Comparison of ENCODE assay signal across 8 mouse cellular contexts in genomic region chr12:70968791-70969307, GRCm38 (mm10). TPM values are rescaled to one million over a fixed set of nuclear protein-coding genes. Genes with fewer than 3 reads are reported as not detected.
DNase-seq lines count a peak whose midpoint lies in the region; ATAC-seq and TF ChIP-seq lines count a peak whose summit lies in the region.

No protein-coding gene starts in this region.

- no peak for TF ChIP-seq CTCF in MEL (IDR thresholded peaks at IDR 0.05 in 2 of 3, conservative IDR thresholded peaks at IDR 0.05 in 1 of 3; ENCODE audit: control insufficient read depth in 1 of 3, insufficient read depth in 1 of 3, low read depth in 2 of 3, low read length in 3 of 3, poor library complexity in 1 of 3, severe bottlenecking in 1 of 3)

- peak overlapping the region; percentile 60 for H3K4me2 ChIP-seq in forebrain, embryonic 16.5 days (ENCODE audit: low read length)
- H3K4me2 ChIP-seq in neural tube, embryonic 14.5 days (ENCODE audit: low read depth, low read length) = peak overlapping the region; percentile 63

- no peak for TF ChIP-seq RAD21 in MEL (IDR thresholded peaks at IDR 0.05; ENCODE audit: low read depth, low read length)

- peaks cover 0 to 4% of the 10 kb centered on the region in 2 experiments; a peak in 2 of 4 replicates for H3K4me1 ChIP-seq in MEL (ENCODE audit: control insufficient read depth in 1 of 2, insufficient read depth in 2 of 2, low read length in 2 of 2)
- no peaks in the 10 kb centered on the region; the same call in 1 of the 2 replicates for H3K4me1 ChIP-seq in forebrain, embryonic 16.5 days (replicated peaks; ENCODE audit: control insufficient read depth, insufficient read depth, low read length)
- peaks cover 4% of the 10 kb centered on the region; the same call in 1 of the 2 replicates for H3K4me1 ChIP-seq in neural tube, embryonic 14.5 days (ENCODE audit: control insufficient read depth, insufficient read depth, low read length)

- H3K27me3 ChIP-seq in MEL (ENCODE audit: control insufficient read depth in 1 of 2, insufficient read depth in 2 of 2, low read length in 2 of 2) = no peaks in the 10 kb centered on the region
- no peaks in the 10 kb centered on the region for H3K27me3 ChIP-seq in forebrain, embryonic 16.5 days (replicated peaks; ENCODE audit: control insufficient read depth, insufficient read depth, low read length)
- no peaks in the 10 kb centered on the region for H3K27me3 ChIP-seq in neural tube, embryonic 14.5 days (ENCODE audit: control insufficient read depth, insufficient read depth, low read length)

- peaks cover 0 to 6% of the 10 kb centered on the region in 2 experiments; a peak in 2 of 4 replicates for H3K36me3 ChIP-seq in MEL (ENCODE audit: control insufficient read depth in 1 of 2, insufficient read depth in 2 of 2, low read length in 2 of 2)
- peaks cover 6% of the 10 kb centered on the region; the same call in 1 of the 2 replicates for H3K36me3 ChIP-seq in forebrain, embryonic 16.5 days (ENCODE audit: control insufficient read depth, insufficient read depth)
- H3K36me3 ChIP-seq in neural tube, embryonic 14.5 days (ENCODE audit: control insufficient read depth, insufficient read depth, low read length) = peaks cover under 1% of the 10 kb centered on the region; the same call in 1 of the 2 replicates

- peak overlapping the region; percentile 57 to 80 for H3K4me3 ChIP-seq in MEL (ENCODE audit: control insufficient read depth in 1 of 2, insufficient read depth in 1 of 2, low read depth in 2 of 2, low read length in 2 of 2)
- H3K4me3 ChIP-seq in forebrain, embryonic 16.5 days (replicated peaks; ENCODE audit: low read length) = peak overlapping the region; percentile 50
- peak overlapping the region; percentile 49 for H3K4me3 ChIP-seq in neural tube, embryonic 14.5 days (ENCODE audit: low read depth, low read length)

- no peak for TF ChIP-seq EP300 in MEL (IDR thresholded peaks at IDR 0.05; ENCODE audit: low read depth in 1 of 2, low read length in 2 of 2)

- peak; percentile 93 for DNase-seq in MEL (ENCODE audit: low read depth, low spot score)
- DNase-seq in cerebellum, adult 18-20 months = peak; percentile 71 to 86
- DNase-seq in heart, postnatal 36 days = peak; percentile 90
- peak; percentile 82 to 92 for DNase-seq in layer of hippocampus, adult 18-20 months (ENCODE audit: low spot score in 2 of 2)
- DNase-seq in lung, adult 18-20 months = peak; percentile 86 to 88
- peak; percentile 91 for DNase-seq in testis, postnatal 10 days (ENCODE audit: low spot score)

- peak; percentile 64 for ATAC-seq in forebrain, embryonic 16.5 days
- ATAC-seq in neural tube, embryonic 14.5 days (ENCODE audit: low read depth) = peak; percentile 79

- TF ChIP-seq POLR2A in MEL (IDR thresholded peaks at IDR 0.05; ENCODE audit: control insufficient read depth in 1 of 2, insufficient read depth in 1 of 2, low read depth in 1 of 2, low read length in 2 of 2, poor library complexity in 1 of 2) = peak in 1 of 2 experiments; percentile 73; a peak in 1 of 4 replicates

- under 1% methylated on average over 15 of the region's 15 CpGs for WGBS in forebrain, embryonic 16.5 days
- whole genome bisulfite sequencing in neural tube, embryonic 14.5 days = under 1% methylated on average over 15 of the region's 15 CpGs

- no peaks in the 10 kb centered on the region; the same call in 1 of the 2 replicates for H3K79me2 ChIP-seq in MEL (ENCODE audit: control insufficient read depth, insufficient read depth, low read length, poor library complexity)

- H3K9ac ChIP-seq in MEL (ENCODE audit: control insufficient read depth, low read depth, low read length, poor library complexity, severe bottlenecking) = peak overlapping the region; percentile 80
- peak overlapping the region; percentile 69 for H3K9ac ChIP-seq in forebrain, embryonic 16.5 days (replicated peaks; ENCODE audit: low read depth, low read length)
- H3K9ac ChIP-seq in neural tube, embryonic 14.5 days (replicated peaks; ENCODE audit: low read depth, low read length) = peak overlapping the region; percentile 48; the same call in 1 of the 2 replicates

- H3K27ac ChIP-seq in MEL (ENCODE audit: control insufficient read depth, low read depth, low read length) = peak overlapping the region; percentile 92
- peak overlapping the region; percentile 86 for H3K27ac ChIP-seq in forebrain, embryonic 16.5 days (ENCODE audit: low read length)
- H3K27ac ChIP-seq in neural tube, embryonic 14.5 days (ENCODE audit: low read depth, low read length) = peak overlapping the region; percentile 85

- H3K9me3 ChIP-seq in MEL (replicated peaks; ENCODE audit: insufficient read depth, low read length) = no peaks in the 10 kb centered on the region
- no peaks in the 10 kb centered on the region for H3K9me3 ChIP-seq in forebrain, embryonic 16.5 days (ENCODE audit: control insufficient read depth, low read length)
- H3K9me3 ChIP-seq in neural tube, embryonic 14.5 days (ENCODE audit: control insufficient read depth, low read length) = no peaks in the 10 kb centered on the region

- intact Hi-C loops in heart, postnatal 36 days (cut with DNase I) = loop anchor here (2.0 kb wide), 2 partner anchors 30 to 80 kb away; no protein-coding TSS in a partner anchor

TF ChIP-seq in MEL, 35 proteins besides CTCF, POLR2A, EP300 and RAD21:
- TF ChIP-seq KAT2A (conservative IDR thresholded peaks at IDR 0.05; ENCODE audit: low read depth, low read length) (peak; percentile 44; the same call in 1 of the 2 replicates), MYC (IDR thresholded peaks at IDR 0.05; ENCODE audit: low read depth, low read length) (peak; percentile 13; the same call in 1 of the 2 replicates), CHD2 (IDR thresholded peaks at IDR 0.05; ENCODE audit: low read length) (no peak), TBP (IDR thresholded peaks at IDR 0.05; ENCODE audit: low read depth, low read length) (peak; percentile 100), ZNF384 (IDR thresholded peaks at IDR 0.05; ENCODE audit: low read depth, low read length) (peak; percentile 96), SIN3A (IDR thresholded peaks at IDR 0.05; ENCODE audit: low read length) (peak; percentile 59), TCF12 (IDR thresholded peaks at IDR 0.05; ENCODE audit: low read depth, low read length) (0 out of 2 replicates have a peak, but pooled peaks have one; percentile 25), ZC3H11A (IDR thresholded peaks at IDR 0.05; ENCODE audit: low read depth, low read length) (no peak), NRF1 (IDR thresholded peaks at IDR 0.05; ENCODE audit: insufficient read depth, low read depth, low read length, poor library complexity, severe bottlenecking) (peak; percentile 70), ZMIZ1 (IDR thresholded peaks at IDR 0.05; ENCODE audit: low read depth, low read length) (no peak), JUND (IDR thresholded peaks at IDR 0.05; ENCODE audit: low read depth, low read length) (no peak), E2F4 (IDR thresholded peaks at IDR 0.05; ENCODE audit: borderline replicate concordance, low read depth, low read length) (0 out of 2 replicates have a peak, but pooled peaks have one; percentile 22), GATA1 (IDR thresholded peaks at IDR 0.05; ENCODE audit: low read depth, low read length) (peak; percentile 40; the same call in 1 of the 2 replicates), ELF1 (IDR thresholded peaks at IDR 0.05; ENCODE audit: low read depth, low read length) (peak; percentile 69; the same call in 1 of the 2 replicates), MAX (IDR thresholded peaks at IDR 0.05; ENCODE audit: low read length) (no peak), MAFK (IDR thresholded peaks at IDR 0.05; ENCODE audit: borderline replicate concordance, low read depth, low read length) (peak; percentile 99), USF1 (IDR thresholded peaks at IDR 0.05; ENCODE audit: low read depth, low read length) (no peak)

RNA-seq across cellular contexts. Expression of gene Psma3, which starts 5.6 kb away (rescaled TPM):
- total RNA-seq in MEL (2012; rRNA removed) = 304 and 348 TPM in 2 replicates
- polyA plus RNA-seq in MEL (2012; ENCODE audit: insufficient read depth in 1 of 2, insufficient read length in 2 of 2, low read depth in 1 of 2, low replicate concordance in 2 of 2, missing spikeins in 1 of 2) = 100 to 1,000 TPM in 1 of 2 experiments, not detected in 1; 295 TPM
- polyA plus RNA-seq in forebrain, embryonic 16.5 days (2015; fragmentation: Nextera tagmentation; extraction: Ambion mirVana) = 575 and 587 TPM in 2 replicates
- 100 to 1,000 TPM; 193 to 201 TPM for total RNA-seq in heart, postnatal 36 days (2021)
- 100 to 1,000 TPM; 185 to 216 TPM for total RNA-seq in layer of hippocampus, adult 18-20 months (2021)
- 542 and 609 TPM in 2 replicates for polyA plus RNA-seq in neural tube, embryonic 14.5 days (2014; fragmentation: Nextera tagmentation; extraction: Ambion mirVana)

RNA-seq across cellular contexts. Expression of gene Actr10, which starts 31.2 kb away (rescaled TPM):
- total RNA-seq in MEL (2012; rRNA removed) = 78.7 and 87.9 TPM in 2 replicates
- 100 to 1,000 TPM in 1 of 2 experiments, not detected in 1; 109 TPM for polyA plus RNA-seq in MEL (2012; ENCODE audit: insufficient read depth in 1 of 2, insufficient read length in 2 of 2, low read depth in 1 of 2, low replicate concordance in 2 of 2, missing spikeins in 1 of 2)
- polyA plus RNA-seq in forebrain, embryonic 16.5 days (2015; fragmentation: Nextera tagmentation; extraction: Ambion mirVana) = 199 and 240 TPM in 2 replicates
- 100 to 1,000 TPM; 134 to 142 TPM for total RNA-seq in heart, postnatal 36 days (2021)
- total RNA-seq in layer of hippocampus, adult 18-20 months (2021) = 100 to 1,000 TPM; 149 to 160 TPM
- 210 and 242 TPM in 2 replicates for polyA plus RNA-seq in neural tube, embryonic 14.5 days (2014; fragmentation: Nextera tagmentation; extraction: Ambion mirVana)

RNA-seq across cellular contexts. Expression of gene Arid4a, which starts 46.9 kb away (rescaled TPM):
- total RNA-seq in MEL (2012; rRNA removed) = 6.7 and 7.2 TPM in 2 replicates
- 10 to 100 TPM in 1 of 2 experiments, not detected in 1; 13.0 TPM for polyA plus RNA-seq in MEL (2012; ENCODE audit: insufficient read depth in 1 of 2, insufficient read length in 2 of 2, low read depth in 1 of 2, low replicate concordance in 2 of 2, missing spikeins in 1 of 2)
- polyA plus RNA-seq in forebrain, embryonic 16.5 days (2015; fragmentation: Nextera tagmentation; extraction: Ambion mirVana) = 51.2 and 52.1 TPM in 2 replicates
- 10 to 100 TPM; 14.3 to 17.0 TPM for total RNA-seq in heart, postnatal 36 days (2021)
- 10 to 100 TPM; 40.9 to 44.2 TPM for total RNA-seq in layer of hippocampus, adult 18-20 months (2021)
- 44.9 and 45.0 TPM in 2 replicates for polyA plus RNA-seq in neural tube, embryonic 14.5 days (2014; fragmentation: Nextera tagmentation; extraction: Ambion mirVana)

Comparison
In these comparisons a context has a peak if more than half of its experiments do, and no peak if none do; other contexts are left out.
1. Peak in every context shown above with its lines: DNase-seq, ATAC-seq, H3K4me3 ChIP-seq and H3K27ac ChIP-seq.